Mouse (Mus musculus) c-Kit-positive CD71-negative TER-119-negative erythroid progenitor cells, embryonic 14.5 days (primary cell): Measurements from ENCODE around the gene Fhit.
A peak's percentile ranks its signal among the peaks of the same experiment; 100 is the strongest.

Source experiments
- DNase-seq: peaks from one replicate; pipeline ENCODE4 v3.0.0-alpha.2; 2013; ENCODE audit warnings: low read depth

The Fhit gene

GRCm38 (mm10) chr14:10364281-10364680 lies 797.6 kb downstream of the Fhit start:
- DNase-seq, result no peak

- no peak for DNase-seq
Measured at GRCm38 (mm10) chr14:10363306-10363705, 798.5 kb downstream of the Fhit start.

- DNase-seq, result no peak
Measured at GRCm38 (mm10) chr14:10345905-10346304, 815.9 kb downstream of the Fhit start.

- DNase-seq, result no peak
Measured at GRCm38 (mm10) chr14:10344064-10344463, 817.8 kb downstream of the Fhit start.

GRCm38 (mm10) chr14:10316764-10317163 lies 845.1 kb downstream of the Fhit start:
- DNase-seq, result no peak

- DNase-seq, result no peak
Measured at GRCm38 (mm10) chr14:10312190-10312589, 849.6 kb downstream of the Fhit start.

GRCm38 (mm10) chr14:10305286-10305685 lies 856.5 kb downstream of the Fhit start:
- DNase-seq, result no peak

- no peak for DNase-seq
Measured at GRCm38 (mm10) chr14:10301497-10301896, 860.3 kb downstream of the Fhit start.

GRCm38 (mm10) chr14:10300914-10301313 lies 860.9 kb downstream of the Fhit start:
- no peak for DNase-seq

GRCm38 (mm10) chr14:10299030-10299429 lies 862.8 kb downstream of the Fhit start:
- no peak for DNase-seq

GRCm38 (mm10) chr14:10289043-10289442 lies 872.8 kb downstream of the Fhit start:
- DNase-seq, result no peak

GRCm38 (mm10) chr14:10286027-10286426 lies 875.8 kb downstream of the Fhit start:
- no peak for DNase-seq

GRCm38 (mm10) chr14:10228708-10229107 lies 933.1 kb downstream of the Fhit start:
- DNase-seq, result no peak

- DNase-seq, result no peak
Measured at GRCm38 (mm10) chr14:10221847-10222246, 940.0 kb downstream of the Fhit start.

GRCm38 (mm10) chr14:10213216-10213615 lies 948.6 kb downstream of the Fhit start:
- no peak for DNase-seq

- no peak for DNase-seq
Measured at GRCm38 (mm10) chr14:10211184-10211583, 950.7 kb downstream of the Fhit start.

GRCm38 (mm10) chr14:10209007-10209406 lies 952.8 kb downstream of the Fhit start:
- DNase-seq, result peak; percentile 3

- no peak for DNase-seq
Measured at GRCm38 (mm10) chr14:10205699-10206098, 956.1 kb downstream of the Fhit start.

- DNase-seq, result no peak
Measured at GRCm38 (mm10) chr14:10205290-10205689, 956.5 kb downstream of the Fhit start.

- no peak for DNase-seq
Measured at GRCm38 (mm10) chr14:10194130-10194529, 967.7 kb downstream of the Fhit start.

GRCm38 (mm10) chr14:10171761-10172160 lies 990.1 kb downstream of the Fhit start:
- no peak for DNase-seq

GRCm38 (mm10) chr14:10166641-10167429 lies 995.0 kb downstream of the Fhit start:
- DNase-seq, result no peak

- no peak for DNase-seq
Measured at GRCm38 (mm10) chr14:10149872-10150271, 1012.0 kb downstream of the Fhit start.

- no peak for DNase-seq
Measured at GRCm38 (mm10) chr14:10139311-10139710, 1022.5 kb downstream of the Fhit start.
